Mouse (Mus musculus) right cerebral cortex, postnatal 4 days (tissue): Measurements from ENCODE around the gene Cln3.
A peak's percentile ranks its signal among the peaks of the same experiment; 100 is the strongest.

ENCODE experiments used
- DNase-seq: peaks from one replicate; pipeline ENCODE4 v3.0.0-alpha.2; 2022

Gene Cln3

GRCm38 (mm10) chr7:126594862-126595561 lies 9.4 kb upstream of the Cln3 start, which contains the start of gene Il27:
TSS of gene Il27 (minus strand) at chr7:126594941.
- DNase-seq = no peak

DNA sequence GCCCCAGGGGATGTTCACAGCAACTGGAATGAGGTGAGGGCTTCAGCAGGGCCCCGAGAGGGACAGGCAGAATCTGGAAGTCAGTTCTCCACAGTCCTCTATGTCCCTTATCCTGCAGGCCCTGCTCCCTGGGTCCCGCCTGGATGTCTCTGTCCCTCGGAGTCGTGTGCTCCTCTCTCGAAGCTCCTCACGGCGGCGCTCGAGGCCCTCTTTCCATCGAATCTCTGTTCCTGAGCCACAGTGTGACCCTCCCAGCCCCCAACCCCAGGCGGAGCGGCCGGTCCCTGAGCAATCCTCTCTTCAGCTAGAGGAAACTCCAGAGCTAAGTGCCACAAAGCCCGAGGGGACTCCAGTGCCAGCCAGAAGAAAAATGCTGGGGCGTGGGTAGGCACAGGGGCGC lies 2.2 kb upstream of the Cln3 start:
- DNase-seq = peak; percentile 69

GRCm38 (mm10) chr7:126586839-126587238 lies 1.2 kb upstream of the Cln3 start:
- DNase-seq = no peak

DNA sequence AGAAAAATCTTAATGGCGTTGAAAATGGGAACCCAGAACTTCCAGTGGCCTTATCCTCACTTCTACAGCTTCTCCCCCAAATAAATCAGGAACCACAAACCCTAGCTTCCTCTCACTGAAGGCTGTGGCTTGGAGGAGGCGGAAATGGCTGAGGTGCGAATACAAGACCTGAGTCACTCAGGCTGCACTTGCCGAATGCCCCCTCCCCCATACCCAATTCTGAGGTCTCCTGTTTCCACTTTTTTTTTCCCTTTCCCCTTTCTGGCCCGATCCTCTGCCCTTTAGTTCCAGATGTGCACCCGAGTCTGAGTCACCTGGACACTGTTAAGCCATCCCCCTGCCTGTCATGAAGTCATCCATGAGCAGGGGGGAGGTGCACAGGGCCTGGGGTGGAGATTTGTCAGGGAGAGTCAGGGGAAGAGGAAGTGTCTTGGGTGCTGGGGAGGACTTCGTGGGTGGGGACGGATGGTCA lies 1.1 kb downstream of the Cln3 start, which contains the start of gene Apobr:
Apobr (plus strand) TSS at position 437 of the 472 bp plus-strand sequence.
- DNase-seq = no peak

GRCm38 (mm10) chr7:126583761-126584160 lies 1.9 kb downstream of the Cln3 start:
- DNase-seq = no peak

DNA sequence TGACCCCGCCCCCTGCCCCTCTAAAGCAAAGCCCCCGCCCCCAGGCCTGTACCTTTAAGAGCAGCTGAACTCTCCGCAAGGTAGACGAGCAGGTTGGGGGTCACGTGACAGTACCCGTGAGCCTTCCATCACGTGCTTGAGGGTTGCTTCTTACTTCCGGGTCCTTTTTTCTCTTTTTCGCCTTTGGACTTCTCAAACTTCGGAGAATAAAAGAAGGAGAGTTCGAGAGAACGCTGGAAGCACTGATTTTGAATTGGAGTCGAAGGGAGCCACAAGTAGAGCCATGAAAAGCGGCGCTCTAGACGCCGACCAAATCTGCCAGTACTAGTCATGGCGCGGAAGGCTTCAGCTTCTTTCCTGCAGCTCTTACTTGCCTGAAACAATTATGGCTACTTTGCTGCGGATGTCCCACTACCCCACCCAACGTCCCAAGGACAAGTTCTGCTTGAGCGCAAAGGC lies 2.3 kb downstream of the Cln3 start:
- DNase-seq = peak; percentile 84

DNA sequence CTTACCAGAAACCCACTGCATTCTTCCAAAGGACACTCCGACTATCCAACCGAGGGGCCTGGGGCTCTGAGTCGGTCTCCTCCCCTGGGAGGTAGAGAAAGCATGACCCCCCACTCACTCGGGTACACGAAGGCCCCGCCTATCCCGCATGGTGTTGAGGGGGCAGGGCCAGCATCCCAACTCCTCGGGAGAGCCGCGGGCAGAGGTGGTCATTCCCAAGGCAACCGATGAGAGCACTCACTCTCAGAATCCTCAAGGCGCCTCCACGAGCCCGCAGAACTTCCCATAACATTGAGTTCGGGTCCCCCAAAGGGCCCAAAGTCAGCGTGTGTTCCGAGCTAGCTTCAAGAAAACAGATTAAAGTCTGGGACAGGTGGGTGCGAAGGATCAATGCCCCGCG lies 2.9 kb downstream of the Cln3 start:
- peak; percentile 27 for DNase-seq

DNA sequence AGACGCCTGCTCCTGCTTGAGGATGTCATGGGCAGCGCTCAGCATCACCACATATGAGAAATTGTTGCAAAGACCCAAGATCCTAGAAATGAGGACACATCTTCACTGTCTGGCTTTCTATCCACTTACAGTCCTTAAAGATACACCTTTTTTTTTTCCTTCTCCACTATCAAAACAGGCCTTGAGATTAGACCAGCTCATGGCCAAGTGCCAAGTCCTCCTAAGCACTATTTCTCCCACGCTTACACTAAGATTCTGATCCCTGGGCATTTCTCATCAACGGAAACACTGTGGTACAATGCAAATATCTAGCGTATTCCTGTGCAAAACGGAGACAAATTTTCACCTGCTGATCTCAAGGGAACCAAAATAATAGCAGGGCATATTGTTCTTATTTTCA lies 4.0 kb downstream of the Cln3 start:
- DNase-seq = no peak

DNA sequence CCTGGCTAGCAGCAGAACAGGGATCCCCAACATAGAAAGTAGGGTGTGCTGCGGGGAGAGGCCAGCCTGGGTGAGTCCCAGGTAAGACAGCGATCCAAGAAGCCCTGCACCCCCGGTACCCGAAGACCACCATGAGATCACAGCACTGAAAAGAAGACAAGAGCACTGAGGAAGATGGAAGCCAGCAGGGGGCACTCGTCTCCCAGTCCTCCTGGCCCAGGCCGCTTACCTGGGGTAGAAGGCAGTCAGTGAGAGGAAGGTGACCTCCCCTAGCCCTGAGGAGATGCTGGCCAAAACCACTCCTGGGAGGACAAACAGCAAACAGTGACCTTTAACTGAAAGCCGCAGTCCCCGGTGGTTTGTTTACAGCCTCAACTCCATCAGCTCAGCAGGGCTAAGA lies 6.4 kb downstream of the Cln3 start:
- peak; percentile 53 for DNase-seq

DNA sequence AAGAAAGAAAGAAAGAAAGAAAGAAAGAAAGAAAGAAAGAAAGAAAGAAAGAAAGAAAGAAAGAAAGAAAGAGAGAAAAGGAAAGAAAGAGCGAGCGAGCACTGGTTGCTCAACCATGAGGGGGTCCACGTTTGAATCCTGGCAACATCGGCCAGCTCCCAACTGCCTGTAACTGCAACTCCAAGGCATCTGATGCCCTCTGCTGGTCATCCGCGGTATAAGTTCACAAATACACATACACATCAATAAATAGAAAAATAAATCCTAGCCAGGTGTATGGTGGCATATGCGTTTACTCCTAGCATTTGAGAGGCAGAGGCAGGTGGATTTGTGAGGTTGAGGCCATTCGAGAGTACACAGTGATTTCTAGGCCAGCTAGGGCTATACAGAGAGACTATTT lies 8.7 kb downstream of the Cln3 start:
- DNase-seq = peak; percentile 60

DNA sequence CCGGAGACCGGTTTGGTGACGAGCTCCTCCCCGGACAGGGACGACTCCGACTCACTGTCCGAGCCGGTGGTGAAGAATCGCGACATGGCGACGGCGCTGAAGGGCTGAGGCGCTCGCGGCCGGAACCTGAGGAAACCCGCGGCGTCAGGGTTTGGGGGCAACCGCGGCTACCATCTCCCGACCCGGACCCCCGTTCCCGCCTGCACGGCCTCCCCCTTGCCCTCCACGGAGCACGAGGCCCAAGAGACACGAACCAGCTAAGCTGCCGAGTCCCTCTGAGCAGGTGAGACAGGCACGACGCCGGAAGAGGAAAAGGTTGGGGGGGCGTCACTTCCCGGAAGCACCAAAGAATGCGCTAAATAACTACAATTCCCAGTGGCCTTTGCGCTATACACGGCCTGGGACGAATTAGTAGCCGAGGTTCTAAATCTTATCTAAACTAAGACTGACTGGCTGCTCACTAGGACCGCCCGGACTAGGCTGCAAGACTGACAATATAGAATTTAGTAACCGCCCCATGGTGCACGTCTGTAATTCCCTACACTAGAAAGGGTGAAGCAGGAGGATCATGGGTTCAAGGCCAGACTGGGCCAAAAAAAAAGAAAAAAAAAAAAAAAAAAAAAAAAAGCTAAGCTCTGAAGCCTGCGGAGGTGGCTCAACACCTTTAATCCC lies 19.4 kb downstream of the Cln3 start, which contains the start of gene Eif3c:
Eif3c (minus strand) TSS at position 318 of the 672 bp plus-strand sequence.
- peak; percentile 72 for DNase-seq

DNA sequence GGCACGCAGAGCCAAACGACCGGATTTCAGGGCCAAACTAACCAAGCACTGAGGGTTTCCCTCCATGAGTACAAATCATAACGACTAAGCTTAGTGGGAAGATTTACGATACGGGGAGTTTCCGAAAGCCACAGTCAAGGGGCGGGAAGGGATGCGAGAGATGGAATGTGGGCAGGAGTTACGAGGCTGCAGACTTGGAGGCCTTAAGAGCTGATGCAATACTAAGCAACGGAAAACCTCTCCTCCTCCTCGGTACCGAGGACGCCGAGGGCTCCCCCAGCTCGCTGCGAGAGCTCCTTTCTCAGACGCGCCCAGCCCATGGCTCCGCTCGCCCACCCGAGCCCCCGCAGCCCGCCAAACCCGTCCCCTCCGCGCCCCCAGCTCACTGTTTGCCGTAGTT lies 19.9 kb downstream of the Cln3 start:
- DNase-seq = no peak

DNA sequence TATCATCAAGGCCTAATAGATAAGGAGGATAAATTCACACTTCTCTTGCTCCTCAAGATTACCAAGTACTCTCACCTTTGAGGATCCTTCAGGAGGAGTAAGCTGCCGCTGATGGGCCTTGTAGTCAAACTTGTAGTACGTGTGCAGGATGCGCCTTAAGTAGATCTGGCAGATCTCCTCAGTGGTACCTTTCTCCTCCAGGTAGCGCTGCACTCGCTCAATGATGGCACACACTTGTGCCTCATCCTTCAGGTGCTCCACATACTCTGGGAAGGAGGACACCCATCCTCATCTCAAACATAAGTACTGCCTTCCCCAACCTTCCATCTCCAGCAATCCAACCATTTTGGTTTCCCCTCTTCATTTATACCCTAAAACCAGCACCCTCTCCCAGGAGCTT lies 29.0 kb downstream of the Cln3 start:
- DNase-seq = no peak

- no peak for DNase-seq
Observed at GRCm38 (mm10) chr7:126554796-126555195, 30.8 kb downstream of the Cln3 start.

- DNase-seq = no peak
Observed at GRCm38 (mm10) chr7:126545631-126546030, 40.0 kb downstream of the Cln3 start.

GRCm38 (mm10) chr7:126541661-126542060 lies 44.0 kb downstream of the Cln3 start:
- no peak for DNase-seq

- no peak for DNase-seq
Observed at GRCm38 (mm10) chr7:126537820-126538585, 47.6 kb downstream of the Cln3 start.

DNA sequence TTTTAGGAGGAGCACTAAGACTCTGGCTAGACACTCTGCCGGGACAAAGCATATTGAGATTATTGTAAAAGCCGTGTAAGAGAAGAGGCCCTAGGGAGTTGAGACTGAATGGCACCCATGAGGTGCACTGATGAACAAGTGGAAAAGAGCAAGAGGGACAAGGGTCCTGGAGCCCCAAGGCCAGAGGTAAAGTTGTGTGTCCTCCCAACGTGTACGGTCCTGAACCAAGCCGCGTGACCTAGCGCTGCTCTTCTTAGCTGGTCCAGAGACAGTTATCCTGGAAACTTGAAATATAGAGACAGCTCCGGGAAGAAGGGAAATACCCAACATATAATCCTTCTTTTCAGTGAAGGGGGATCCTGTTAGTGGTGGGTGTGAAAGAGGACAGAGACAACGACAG lies 49.2 kb downstream of the Cln3 start:
- no peak for DNase-seq

- no peak for DNase-seq
Observed at GRCm38 (mm10) chr7:126535766-126536165, 49.9 kb downstream of the Cln3 start.

DNA sequence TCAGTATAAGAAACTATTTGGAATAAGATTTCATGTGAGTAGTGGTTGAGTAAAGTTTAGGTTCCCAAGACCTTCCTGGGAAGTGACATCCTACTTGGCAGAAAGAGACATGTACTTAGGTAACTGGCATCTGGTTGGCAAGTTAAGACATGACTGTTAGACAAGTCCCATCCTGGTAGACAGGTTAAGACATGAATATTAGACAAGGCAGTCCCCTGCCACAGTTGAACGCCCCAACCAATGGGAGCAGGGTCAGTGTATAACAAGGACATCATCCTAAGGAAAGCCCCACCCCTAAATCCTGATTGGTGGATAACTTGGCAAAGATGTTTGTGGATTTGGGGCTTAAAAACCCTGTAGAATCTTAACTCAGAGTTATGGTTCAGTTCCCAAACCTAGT lies 52.2 kb downstream of the Cln3 start:
- DNase-seq = no peak

DNA sequence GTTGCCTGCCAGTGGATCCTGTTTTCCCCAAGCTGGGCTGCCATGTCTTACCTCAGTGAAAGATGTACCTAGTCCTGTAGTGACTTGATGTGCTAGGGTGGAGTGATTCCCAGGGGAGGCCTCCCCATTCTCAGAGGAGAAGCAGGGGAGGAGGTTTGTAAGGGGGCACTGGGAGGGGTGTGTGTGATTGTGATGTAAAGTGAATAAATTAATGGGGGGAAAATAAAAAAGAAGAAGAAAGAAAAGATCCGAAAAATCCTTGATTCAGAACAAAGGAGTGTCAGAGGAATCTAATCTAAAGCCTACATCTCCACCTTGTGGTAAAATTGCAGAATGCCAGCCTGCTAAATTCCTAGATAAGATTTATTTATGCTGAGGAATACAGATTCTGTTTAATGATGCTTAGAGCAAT lies 57.4 kb downstream of the Cln3 start:
- peak; percentile 21 for DNase-seq

GRCm38 (mm10) chr7:126523316-126523715 lies 62.3 kb downstream of the Cln3 start:
- no peak for DNase-seq
